Mouse (Mus musculus) kidney, postnatal 0 days (tissue): ENCODE data around the gene Slc4a1. TPM values are rescaled to one million over a fixed set of nuclear protein-coding genes. Genes with fewer than 3 reads are reported as not detected.

Experiments used
- ATAC-seq: fragments of 200-750 bp; cut with Nextera tagmentation; replicated peaks from 2 replicates; pipeline ENCODE4 v1.8.0; 2017; ENCODE audit warnings: low read depth, moderate number of reproducible peaks, moderate TSS enrichment, moderate library complexity; ENCODE audit not compliant: low FRiP score
- DNase-seq: peaks from one replicate; pipeline ENCODE4 v3.0.0-alpha.2; 2016; ENCODE audit warnings: low spot score
- H3K27ac ChIP-seq: fragments of 300-500 bp; sonication (generic); 2 replicates; pipeline ENCODE4 v1.5.1; 2014; ENCODE audit warnings: mild to moderate bottlenecking
- H3K27me3 ChIP-seq: fragments of 300-500 bp; sonication (generic); 2 replicates; pipeline ENCODE4 v1.6.1; 2014; ENCODE audit warnings: low read length, mixed read lengths; ENCODE audit not compliant: insufficient read depth
- H3K36me3 ChIP-seq: fragments of 300-500 bp; sonication (generic); 2 replicates; pipeline ENCODE4 v1.6.1; 2014; ENCODE audit warnings: low read length, mixed read lengths; ENCODE audit not compliant: insufficient read depth
- H3K4me1 ChIP-seq: fragments of 300-500 bp; sonication (generic); replicated peaks from 2 replicates; pipeline ENCODE4 v1.6.1; 2014; ENCODE audit warnings: antibody characterized with exemption, low read length, mixed read lengths; ENCODE audit not compliant: insufficient read depth
- H3K4me2 ChIP-seq: fragments of 300-500 bp; sonication (generic); 2 replicates; pipeline ENCODE4 v1.6.1; 2014; ENCODE audit warnings: mild to moderate bottlenecking, low read length, moderate library complexity, mixed read lengths
- H3K4me3 ChIP-seq: fragments of 300-500 bp; sonication (generic); replicated peaks from 2 replicates; pipeline ENCODE4 v1.5.1; 2014; ENCODE audit warnings: low read depth, low read length
- H3K9ac ChIP-seq: fragments of 300-500 bp; sonication (generic); 2 replicates; pipeline ENCODE4 v1.6.1; 2014; ENCODE audit warnings: low read depth, low read length
- H3K9me3 ChIP-seq: fragments of 300-500 bp; sonication (generic); replicated peaks from 2 replicates; pipeline ENCODE4 v1.6.1; 2016; ENCODE audit warnings: low read length, inconsistent platforms, mixed read lengths
- CTCF ChIP-seq: IDR thresholded peaks from 2 replicates; pipeline ENCODE4 v1.5.1; 2016; ENCODE audit warnings: antibody characterized with exemption, low read depth, mild to moderate bottlenecking, moderate library complexity
- WGBS: fragments of 180-500 bp; shearing (Covaris S2); extraction: QIAGEN DNeasy Blood & Tissue Kit; methylation state at CpG from one replicate; pipeline ENCODE4 v1.1.7; 2014; 5-methylcytosine and 5-hydroxymethylcytosine counted together
- polyA plus RNA-seq: library from polyadenylated mRNA; unstranded; fragments of >200 nt; fragmentation: Nextera tagmentation; extraction: Ambion mirVana; gene quantifications from 2 replicates; pipeline ENCODE4 v1.2.1, GENCODE M21; 2015

Gene Slc4a1
- polyA plus RNA-seq, 1 experiment from 2014 or later: 7.4 TPM

DNA sequence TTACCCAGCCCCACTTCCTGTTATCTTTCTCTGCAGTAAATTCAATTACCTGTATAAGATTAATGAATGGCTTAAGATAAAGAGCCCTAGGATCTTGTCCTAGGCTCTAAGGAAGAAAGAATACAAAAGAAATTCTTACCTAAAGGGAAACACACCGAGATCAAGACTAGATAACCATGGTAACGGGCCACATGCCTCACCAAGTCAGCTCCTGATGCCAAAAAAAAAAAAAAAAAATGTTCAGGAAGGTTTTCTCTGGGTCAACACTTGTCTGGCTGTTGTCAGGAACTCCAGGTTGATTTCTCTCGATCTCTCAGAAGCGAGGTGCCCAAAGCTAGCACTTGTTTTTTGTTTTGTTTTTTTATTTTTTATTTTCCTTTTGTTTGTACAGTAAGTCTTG is 32.0 kb downstream of the Slc4a1 start:
- Histone ChIP-seq H3K9ac (no peak overlapping the region), H3K27me3 (no peaks in the 10 kb centered on the region), H3K36me3 (no peaks in the 10 kb centered on the region), H3K4me3 (no peak overlapping the region), H3K27ac (no peak overlapping the region), H3K9me3 (no peaks in the 10 kb centered on the region), H3K4me2 (no peak overlapping the region), H3K4me1 (no peaks in the 10 kb centered on the region; the same call in 1 of the 2 replicates)
- WGBS: 63% methylated on average over 4 of the region's 4 CpGs
- TF ChIP-seq CTCF: no peak
- DNase-seq (no peak), ATAC-seq (no peak)

DNA sequence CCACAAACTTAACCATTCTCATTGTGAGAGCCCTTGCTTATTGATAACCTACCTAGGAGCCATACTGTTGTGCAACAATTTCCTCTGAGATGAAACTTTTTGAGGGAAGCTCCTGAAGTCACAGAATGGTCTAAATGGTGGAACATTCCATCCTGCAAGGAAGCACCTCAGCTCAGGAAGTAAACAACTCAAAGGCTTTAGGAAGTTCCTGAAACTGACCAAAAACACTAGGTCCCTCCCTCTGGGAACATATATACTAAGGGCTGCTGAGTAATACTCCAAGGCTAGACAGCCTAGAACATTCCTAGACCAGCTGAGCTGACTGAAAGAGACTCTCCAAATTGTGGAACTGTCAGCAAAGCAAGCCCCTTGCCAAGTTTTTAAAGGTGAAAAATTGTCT is 32.9 kb downstream of the Slc4a1 start:
- H3K9ac ChIP-seq: no peak overlapping the region
- no peaks in the 10 kb centered on the region for H3K36me3 ChIP-seq
- no peak overlapping the region for H3K27ac ChIP-seq
- H3K27me3 ChIP-seq: no peaks in the 10 kb centered on the region
- no peaks in the 10 kb centered on the region for H3K9me3 ChIP-seq
- ATAC-seq (no peak), DNase-seq (no peak)
- H3K4me2 ChIP-seq: no peak overlapping the region
- no peaks in the 10 kb centered on the region; the same call in 1 of the 2 replicates for H3K4me1 ChIP-seq
- H3K4me3 ChIP-seq: no peak overlapping the region
- TF ChIP-seq CTCF: no peak

DNA sequence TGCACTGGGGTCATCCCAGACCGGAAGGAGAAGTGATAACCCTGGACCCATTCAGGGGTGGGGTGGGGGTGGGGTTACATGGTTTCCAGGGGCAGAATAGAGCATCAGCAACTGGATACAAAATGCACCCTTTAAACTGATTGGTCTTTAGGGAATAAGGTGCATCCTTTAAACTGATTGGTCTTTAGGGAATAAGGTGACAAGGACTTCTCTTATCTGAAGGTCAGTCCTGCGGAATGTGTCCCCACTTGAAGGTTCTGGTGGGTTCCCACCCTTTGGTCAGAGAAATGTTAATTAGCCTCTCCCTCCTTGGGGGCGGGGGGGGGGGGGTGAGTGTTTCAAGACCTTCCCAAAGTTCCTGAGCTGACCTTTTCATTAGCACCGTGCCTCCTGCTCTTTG is 34.2 kb downstream of the Slc4a1 start:
- DNase-seq (no peak), ATAC-seq (no peak)
- H3K4me1 ChIP-seq: no peaks in the 10 kb centered on the region; the same call in 1 of the 2 replicates
- H3K27ac ChIP-seq: no peak overlapping the region
- 42% methylated on average over 4 of the region's 4 CpGs for WGBS
- H3K9ac ChIP-seq: no peak overlapping the region
- no peak for TF ChIP-seq CTCF
- no peak overlapping the region for H3K4me2 ChIP-seq
- H3K36me3 ChIP-seq: no peaks in the 10 kb centered on the region
- no peak overlapping the region for H3K4me3 ChIP-seq
- H3K9me3 ChIP-seq: no peaks in the 10 kb centered on the region
- H3K27me3 ChIP-seq: no peaks in the 10 kb centered on the region

DNA sequence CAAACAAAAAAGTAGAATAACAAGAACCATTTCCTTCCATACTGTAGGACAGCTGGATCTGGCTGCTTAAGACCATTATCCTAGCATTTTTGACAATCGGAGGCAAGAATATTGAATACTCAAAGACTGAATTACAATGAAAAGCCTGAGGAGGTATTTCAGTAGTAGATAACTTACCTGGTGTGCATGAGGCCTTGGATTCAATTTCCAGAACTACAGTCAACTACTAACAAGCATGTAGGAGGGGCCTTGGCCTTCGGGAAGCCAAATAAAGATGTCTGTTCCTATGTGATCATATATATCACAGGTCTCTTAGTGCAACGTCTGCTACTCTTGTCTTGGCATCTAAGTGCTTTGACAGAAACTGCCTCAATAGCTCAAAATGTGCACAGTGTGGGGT is 36.0 kb downstream of the Slc4a1 start:
- H3K9me3 ChIP-seq: no peaks in the 10 kb centered on the region
- ATAC-seq: no peak
- H3K27ac ChIP-seq: no peak overlapping the region
- no peaks in the 10 kb centered on the region; the same call in 1 of the 2 replicates for H3K4me1 ChIP-seq
- no peak overlapping the region for H3K4me2 ChIP-seq
- no peaks in the 10 kb centered on the region for H3K27me3 ChIP-seq
- H3K36me3 ChIP-seq: no peaks in the 10 kb centered on the region
- DNase-seq: no peak
- H3K4me3 ChIP-seq: no peak overlapping the region
- no peak for TF ChIP-seq CTCF
- whole genome bisulfite sequencing: 65% methylated on average over 3 of the region's 3 CpGs
- no peak overlapping the region for H3K9ac ChIP-seq

DNA sequence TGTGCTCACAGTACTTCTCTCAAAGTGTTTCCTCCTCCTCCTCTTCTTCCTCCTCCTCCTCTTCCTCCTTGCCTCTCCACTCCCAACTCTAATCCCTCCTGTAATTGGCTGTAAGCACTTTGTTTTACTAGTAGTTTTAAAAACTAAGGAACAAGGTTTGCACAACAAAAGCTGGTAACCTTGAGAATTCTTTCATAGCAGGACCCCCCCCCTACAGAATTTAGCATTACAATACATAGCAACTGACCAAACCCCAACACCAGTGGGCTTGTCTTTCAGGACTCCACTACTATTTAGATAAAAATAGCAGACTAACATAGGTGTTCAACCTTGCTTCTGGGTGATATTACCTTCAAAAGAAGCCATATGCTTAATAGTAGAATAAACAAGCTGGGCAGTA is 36.5 kb downstream of the Slc4a1 start:
- H3K27me3 ChIP-seq: no peaks in the 10 kb centered on the region

DNA sequence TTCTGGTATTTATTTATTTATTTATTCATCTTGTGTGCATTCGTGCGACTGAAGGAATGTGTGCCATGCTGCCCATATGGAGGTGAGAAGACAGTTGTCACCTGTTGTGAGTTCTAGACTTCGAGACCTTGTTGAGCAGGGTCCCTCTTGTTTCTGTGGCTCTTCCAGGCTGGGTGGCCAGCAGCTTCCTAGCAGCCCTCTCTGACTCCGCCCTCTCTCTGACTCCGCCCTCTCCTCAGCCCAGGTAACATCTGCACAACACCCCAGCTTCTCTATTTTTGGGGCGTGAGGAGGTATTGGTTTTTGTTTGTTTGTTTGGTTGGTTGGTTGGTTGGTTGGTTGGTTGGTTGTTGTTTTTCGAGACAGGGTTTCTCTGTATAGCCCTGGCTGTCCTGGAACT is 38.2 kb downstream of the Slc4a1 start:
- DNase-seq: no peak
- Histone ChIP-seq H3K4me2 (no peak overlapping the region), H3K27ac (no peak overlapping the region), H3K4me1 (no peaks in the 10 kb centered on the region), H3K9ac (no peak overlapping the region), H3K9me3 (no peaks in the 10 kb centered on the region), H3K36me3 (no peaks in the 10 kb centered on the region), H3K27me3 (no peaks in the 10 kb centered on the region), H3K4me3 (no peak overlapping the region)
- WGBS: 88% methylated on average over 7 of the region's 7 CpGs
- ATAC-seq: no peak
- no peak for TF ChIP-seq CTCF

More for the DNA sequence above, 36.5 kb downstream of the Slc4a1 start:
- Histone ChIP-seq H3K4me2 (no peak overlapping the region), H3K36me3 (no peaks in the 10 kb centered on the region), H3K4me1 (no peaks in the 10 kb centered on the region), H3K4me3 (no peak overlapping the region), H3K9me3 (no peaks in the 10 kb centered on the region), H3K27ac (no peak overlapping the region), H3K9ac (no peak overlapping the region)
- TF ChIP-seq CTCF: no peak
- DNase-seq (no peak), ATAC-seq (no peak)

DNA sequence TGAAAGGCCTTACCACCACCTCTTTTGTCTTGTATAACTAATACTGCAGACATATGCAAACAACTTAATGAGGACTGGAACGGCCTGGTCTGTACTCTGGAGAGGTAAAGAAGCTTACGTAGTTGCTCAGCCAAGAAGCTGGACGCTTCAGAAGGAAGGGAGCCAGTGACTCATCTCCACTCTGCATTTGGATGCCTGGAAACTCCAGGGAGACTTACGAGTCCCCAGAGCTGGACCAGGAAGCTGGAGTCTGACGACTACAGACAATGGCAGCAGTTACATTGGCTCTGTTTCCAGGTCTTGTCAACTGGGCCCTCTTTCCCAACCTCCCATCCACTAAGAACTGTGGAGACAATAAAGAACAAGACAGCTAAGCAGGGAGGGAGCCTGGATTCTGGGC is 38.8 kb downstream of the Slc4a1 start:
- Histone ChIP-seq H3K4me2 (no peak overlapping the region), H3K36me3 (no peaks in the 10 kb centered on the region), H3K9me3 (no peaks in the 10 kb centered on the region), H3K27me3 (no peaks in the 10 kb centered on the region), H3K4me1 (no peaks in the 10 kb centered on the region), H3K9ac (no peak overlapping the region), H3K4me3 (no peak overlapping the region), H3K27ac (no peak overlapping the region)
- DNase-seq: no peak
- ATAC-seq: no peak
- TF ChIP-seq CTCF: no peak
- 48% methylated on average over 5 of the region's 5 CpGs for WGBS
